Mouse (Mus musculus) megakaryocyte-erythroid progenitor cell, adult 5-6 weeks (primary cell): ENCODE results near the gene Dchs1. TPM values are rescaled to one million over a fixed set of nuclear protein-coding genes. Genes with fewer than 3 reads are reported as not detected.

Source experiments
- ATAC-seq: replicated peaks from 2 replicates; pipeline ENCODE4 v1.8.0; 2016; ENCODE audit warnings: mild to moderate bottlenecking, inconsistent platforms; ENCODE audit not compliant: severe bottlenecking, poor library complexity, low FRiP score, low TSS enrichment
- total RNA-seq, 2 experiments: library from RNA; stranded (forward) in 1 of 2; stranded (reverse) in 1 of 2; fragments of 200-1000, 215-1000 nt in 1 of 2; fragments of >200 nt in 1 of 2; fragmentation: Nextera tagmentation in 1 of 2; gene quantifications; 2 replicates each; pipeline ENCODE4 v1.2.3; 2014 to 2017

Dchs1 gene
- total RNA-seq (2014; fragmentation: Nextera tagmentation) (not detected in 2 replicates), total RNA-seq (2017) (not detected in 2 replicates)

GRCm38 (mm10) chr7:105787285-105788140 lies at the start of gene Dchs1:
Gene Dchs1 (minus strand): TSS chr7:105787654.
- no peak for ATAC-seq

DNA sequence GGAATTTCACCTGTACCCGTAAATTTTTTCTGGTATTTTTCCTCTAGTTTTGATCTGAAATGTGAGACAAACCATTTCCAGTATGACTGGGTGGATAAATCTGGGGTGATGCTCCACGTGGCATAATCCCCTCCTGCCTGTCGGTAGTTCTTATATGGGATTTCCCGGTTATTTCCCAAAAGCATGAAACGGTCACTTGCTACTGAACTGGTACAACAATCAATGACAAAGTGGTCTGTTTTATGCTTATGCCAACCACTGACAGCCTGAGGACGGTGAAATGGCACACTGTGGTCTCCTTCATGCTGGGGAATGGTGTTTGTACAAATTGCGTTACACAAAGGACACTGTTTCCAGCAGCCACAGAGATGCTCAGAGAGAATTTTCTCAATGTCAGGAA lies 36.8 kb upstream of the Dchs1 start:
- ATAC-seq: no peak

GRCm38 (mm10) chr7:105818483-105818882 lies 31.0 kb upstream of the Dchs1 start:
- peak; percentile 62; the same call in 1 of the 2 replicates for ATAC-seq

- peak; percentile 88 for ATAC-seq
These were observed 29.3 kb upstream of the Dchs1 start for GRCm38 (mm10) chr7:105816736-105817135.

DNA sequence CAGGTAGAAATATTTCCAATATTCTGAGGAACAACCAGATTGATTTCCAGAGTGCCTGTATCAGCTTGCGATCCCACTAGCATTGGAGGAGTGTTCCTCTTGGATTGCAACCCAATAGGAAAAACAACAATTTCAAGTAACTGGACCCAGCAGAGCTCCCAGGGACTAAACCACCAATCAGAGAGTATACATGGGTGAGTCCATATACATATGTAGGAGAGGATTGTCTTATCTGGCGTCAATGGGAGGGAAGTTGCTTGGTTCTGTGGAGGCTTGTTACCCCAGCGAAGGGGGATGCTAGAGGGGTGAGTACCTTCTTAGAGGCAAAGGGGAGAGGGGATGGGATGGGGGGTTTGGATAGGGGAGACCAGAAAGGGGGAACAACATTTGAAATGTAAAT lies 25.9 kb upstream of the Dchs1 start:
- no peak for ATAC-seq

DNA sequence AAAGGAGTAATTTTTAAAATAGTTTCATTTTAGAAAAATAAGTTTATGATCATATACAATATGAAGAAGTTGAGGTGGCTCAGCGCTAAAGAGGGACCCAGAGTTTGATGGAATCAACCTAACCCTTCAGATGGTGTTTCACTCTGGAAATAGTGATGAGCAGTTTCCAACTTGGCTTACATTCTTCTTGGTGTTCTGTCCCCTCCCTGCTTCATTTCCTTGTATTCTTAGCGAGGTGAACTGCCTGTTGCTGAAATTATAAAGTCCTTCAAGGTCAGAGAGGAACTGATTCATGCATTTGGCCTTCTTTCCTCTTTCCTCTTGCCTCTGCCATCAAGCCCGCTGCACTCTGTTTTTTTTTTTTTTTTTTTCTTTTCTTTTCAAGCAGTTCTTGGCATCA lies 25.1 kb upstream of the Dchs1 start:
- ATAC-seq: no peak

DNA sequence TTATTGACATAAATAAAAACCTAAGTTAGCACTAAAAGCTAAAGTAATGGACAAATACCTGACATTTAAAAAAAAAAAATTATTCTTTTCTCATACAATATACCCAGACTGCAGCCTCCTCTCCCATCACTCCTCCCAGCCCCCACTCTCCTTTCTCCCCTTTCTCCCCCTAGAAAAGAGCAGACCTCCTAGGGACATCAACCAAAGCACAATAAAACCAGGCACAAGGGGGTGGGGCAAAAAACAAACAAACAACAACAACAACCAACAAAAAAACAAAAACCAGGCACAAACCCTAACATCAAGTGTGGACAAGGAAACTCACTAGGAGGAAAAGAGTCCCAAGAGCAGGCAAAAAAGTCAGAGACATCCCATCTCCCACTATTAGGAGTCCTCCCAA lies 24.1 kb upstream of the Dchs1 start:
- ATAC-seq: no peak

- peak; percentile 95 for ATAC-seq
These were observed 23.5 kb upstream of the Dchs1 start, which contains the start of gene Mrpl17 for GRCm38 (mm10) chr7:105810877-105811489. Gene Mrpl17 (minus strand): TSS chr7:105811099.

GRCm38 (mm10) chr7:105810280-105810876 lies 22.9 kb upstream of the Dchs1 start:
- ATAC-seq: no peak

- ATAC-seq: no peak
These were observed 22.4 kb upstream of the Dchs1 start for GRCm38 (mm10) chr7:105809836-105810235.

DNA sequence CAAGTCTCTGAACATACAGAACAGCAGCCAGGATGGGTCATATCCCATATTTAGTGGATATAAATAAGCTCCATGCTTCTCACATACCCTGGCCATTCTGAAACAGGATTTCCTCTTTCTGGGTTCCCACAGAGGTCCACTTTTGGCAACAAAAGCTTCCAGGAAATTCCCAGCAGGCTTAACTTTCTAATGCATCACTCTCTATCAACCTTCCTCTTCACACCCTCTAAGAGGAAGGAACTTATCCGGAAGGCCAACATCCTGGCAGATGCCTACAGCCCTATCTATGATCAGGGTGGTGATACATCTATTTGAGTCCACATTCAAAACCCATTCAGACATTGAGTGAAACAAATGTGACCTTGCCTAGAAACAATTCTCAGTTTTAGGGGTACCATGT lies 20.9 kb upstream of the Dchs1 start:
- no peak for ATAC-seq

- no peak for ATAC-seq
These were observed 19.3 kb upstream of the Dchs1 start for GRCm38 (mm10) chr7:105806716-105807115.

DNA sequence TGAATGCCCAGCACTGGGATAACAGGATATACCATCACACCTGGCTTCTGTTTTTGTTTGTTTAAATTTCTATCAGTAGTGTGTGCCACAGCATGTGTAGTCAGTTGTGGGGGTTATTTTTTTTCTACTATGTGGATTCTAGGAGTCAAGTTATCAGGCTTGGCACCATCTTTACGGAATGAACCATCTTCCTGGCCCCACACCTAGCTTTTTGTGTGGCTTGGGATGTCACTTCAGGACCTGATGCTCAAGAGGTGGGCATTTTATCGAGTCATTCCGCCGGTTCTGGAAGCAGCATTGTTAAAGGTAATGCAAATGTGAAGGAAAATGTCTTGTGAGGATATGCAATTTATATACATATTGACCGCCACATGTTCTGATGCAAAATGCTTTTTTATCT lies 18.7 kb upstream of the Dchs1 start:
- no peak for ATAC-seq

DNA sequence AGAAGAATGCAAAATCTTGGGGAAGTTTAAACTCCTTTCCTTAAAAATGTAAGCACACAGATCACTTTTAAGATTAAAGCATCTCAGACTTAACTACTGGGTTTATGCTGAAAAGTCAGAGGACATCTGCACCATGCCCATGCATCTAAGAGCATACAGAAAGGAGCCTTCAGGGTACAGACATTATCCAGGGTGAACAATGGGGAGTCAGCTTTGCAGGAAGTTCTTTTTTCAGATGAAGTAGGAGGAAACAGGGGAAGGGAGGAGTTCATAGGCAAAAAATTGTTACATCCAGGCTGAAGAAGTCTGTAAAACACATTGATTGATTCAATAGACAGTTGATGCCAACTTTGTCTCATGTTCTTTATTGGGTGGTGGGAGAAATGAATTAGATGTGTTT lies 16.0 kb upstream of the Dchs1 start:
- ATAC-seq: no peak

- no peak for ATAC-seq
These were observed 15.3 kb upstream of the Dchs1 start for GRCm38 (mm10) chr7:105802771-105803170.

- no peak for ATAC-seq
These were observed 14.9 kb upstream of the Dchs1 start for GRCm38 (mm10) chr7:105802312-105802711.

GRCm38 (mm10) chr7:105796972-105797371 lies 9.5 kb upstream of the Dchs1 start:
- no peak for ATAC-seq

- ATAC-seq: peak; percentile 71
These were observed 8.4 kb upstream of the Dchs1 start for GRCm38 (mm10) chr7:105795759-105796366.

- no peak for ATAC-seq
These were observed 6.2 kb upstream of the Dchs1 start for GRCm38 (mm10) chr7:105793701-105794100.

GRCm38 (mm10) chr7:105791147-105791546 lies 3.7 kb upstream of the Dchs1 start:
- no peak for ATAC-seq
